Mouse (Mus musculus) embryo, embryonic 10 days (tissue): ENCODE measurements at regions not wholly inside any gene's neighbourhood (a gene's known extent, or its start where the extent isn't known, plus 50 kb on each side); places are given as distances from the start of the nearest gene placed in this dataset.

ENCODE experiments used
- DNase-seq: peaks from one replicate; pipeline ENCODE4 v3.0.0-alpha.2; 2015; ENCODE audit warnings: low spot score

GRCm38 (mm10) chr3:36743399-36743798 is 53.4 kb upstream of the Trpc3 start:
- DNase-seq = no peak

GRCm38 (mm10) chr3:36754358-36754950 is 64.5 kb upstream of the Trpc3 start:
- no peak for DNase-seq

- no peak for DNase-seq
These were observed 72.2 kb upstream of the Trpc3 start for GRCm38 (mm10) chr3:36762065-36762653.

- DNase-seq = no peak
These were observed 72.9 kb upstream of the Trpc3 start for GRCm38 (mm10) chr3:36762847-36763246.

GRCm38 (mm10) chr3:36764741-36765140 is 74.8 kb upstream of the Trpc3 start:
- DNase-seq = no peak

GRCm38 (mm10) chr3:36770096-36770495 is 80.1 kb upstream of the Trpc3 start:
- DNase-seq = peak; percentile 33

GRCm38 (mm10) chr3:36771011-36771410 is 81.0 kb upstream of the Trpc3 start:
- DNase-seq = peak; percentile 22

- no peak for DNase-seq
These were observed 84.1 kb upstream of the Trpc3 start for GRCm38 (mm10) chr3:36774023-36774422.

GRCm38 (mm10) chr3:36778448-36778847 is 84.5 kb upstream of the 4932438A13Rik start:
- DNase-seq = peak; percentile 48

GRCm38 (mm10) chr3:36786581-36786980 is 76.3 kb upstream of the 4932438A13Rik start:
- no peak for DNase-seq

DNA sequence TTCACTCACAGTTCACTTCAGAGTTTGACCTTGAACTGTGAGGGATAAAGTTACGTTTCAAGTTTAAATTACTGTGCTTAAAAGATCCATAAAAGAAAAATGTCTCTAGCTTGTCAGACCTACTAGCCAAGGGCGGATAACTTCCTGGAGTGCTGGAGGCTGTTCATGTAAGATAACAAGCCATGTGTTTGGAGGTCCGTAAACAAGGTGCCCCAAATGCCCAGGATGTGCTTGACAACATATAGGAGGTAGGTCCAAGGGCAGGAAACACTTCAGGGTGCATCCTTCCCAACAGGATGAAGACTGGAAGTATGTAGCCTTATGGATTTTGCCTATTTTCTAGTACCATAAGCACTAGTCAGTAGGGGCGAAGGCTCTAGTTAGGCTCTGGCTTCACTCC is 72.7 kb upstream of the 4932438A13Rik start:
- no peak for DNase-seq

DNA sequence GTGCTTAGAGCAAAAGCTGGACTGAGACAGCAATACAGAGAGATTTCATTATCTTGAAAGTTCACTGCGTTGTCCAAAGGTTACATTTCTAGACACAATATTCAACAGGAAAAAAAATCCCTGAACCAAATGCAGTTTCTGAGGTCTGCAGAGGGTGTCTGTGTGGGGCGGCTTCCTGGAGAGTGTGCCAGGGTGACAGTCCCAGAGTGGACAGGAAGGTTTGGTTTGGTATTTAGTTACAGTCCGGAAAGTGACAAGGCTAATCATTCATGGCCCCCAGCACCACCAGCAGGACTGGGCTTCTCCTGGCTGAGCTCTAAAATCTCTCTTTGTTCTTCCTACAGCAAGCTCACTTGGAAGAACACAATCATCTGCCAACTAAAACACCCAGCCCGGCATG is 65.9 kb upstream of the 4932438A13Rik start:
- peak; percentile 25 for DNase-seq

GRCm38 (mm10) chr3:36798160-36798823 is 64.6 kb upstream of the 4932438A13Rik start:
- DNase-seq = no peak

DNA sequence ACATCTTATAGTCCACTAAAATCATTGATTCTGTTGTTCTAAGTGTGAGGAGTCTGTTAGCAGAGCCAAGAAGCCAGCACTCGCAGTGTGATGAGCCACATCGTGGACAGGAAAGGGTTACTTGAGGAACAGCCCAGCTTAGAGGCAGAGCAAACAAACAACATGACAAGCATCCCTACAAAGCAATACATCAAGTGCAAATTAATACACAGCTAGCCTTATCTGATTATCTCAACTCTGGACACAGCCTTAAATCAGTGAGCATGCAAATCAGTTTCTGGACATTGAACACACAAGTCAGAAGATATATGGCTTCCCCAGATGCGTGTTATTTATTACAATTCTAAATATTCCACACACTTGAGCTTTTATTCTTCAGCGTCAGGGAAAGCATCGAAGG is 52.4 kb upstream of the 4932438A13Rik start:
- no peak for DNase-seq
